Mouse (Mus musculus) cerebellum, adult 2 months (tissue): ENCODE results near the gene Gm3336.

Experiments used
- CTCF ChIP-seq: fragments of 200-500 bp; IDR thresholded peaks from 2 replicates; pipeline ENCODE4 v1.5.1; 2011; ENCODE audit warnings: low read depth, mild to moderate bottlenecking, control low read depth, low read length, moderate library complexity, borderline replicate concordance; ENCODE audit not compliant: insufficient read depth
- POLR2A ChIP-seq: fragments of 200-500 bp; IDR thresholded peaks from 2 replicates; pipeline ENCODE4 v1.6.1; 2011; ENCODE audit warnings: low read length, control low read depth, borderline replicate concordance; ENCODE audit not compliant: insufficient read depth

DNA sequence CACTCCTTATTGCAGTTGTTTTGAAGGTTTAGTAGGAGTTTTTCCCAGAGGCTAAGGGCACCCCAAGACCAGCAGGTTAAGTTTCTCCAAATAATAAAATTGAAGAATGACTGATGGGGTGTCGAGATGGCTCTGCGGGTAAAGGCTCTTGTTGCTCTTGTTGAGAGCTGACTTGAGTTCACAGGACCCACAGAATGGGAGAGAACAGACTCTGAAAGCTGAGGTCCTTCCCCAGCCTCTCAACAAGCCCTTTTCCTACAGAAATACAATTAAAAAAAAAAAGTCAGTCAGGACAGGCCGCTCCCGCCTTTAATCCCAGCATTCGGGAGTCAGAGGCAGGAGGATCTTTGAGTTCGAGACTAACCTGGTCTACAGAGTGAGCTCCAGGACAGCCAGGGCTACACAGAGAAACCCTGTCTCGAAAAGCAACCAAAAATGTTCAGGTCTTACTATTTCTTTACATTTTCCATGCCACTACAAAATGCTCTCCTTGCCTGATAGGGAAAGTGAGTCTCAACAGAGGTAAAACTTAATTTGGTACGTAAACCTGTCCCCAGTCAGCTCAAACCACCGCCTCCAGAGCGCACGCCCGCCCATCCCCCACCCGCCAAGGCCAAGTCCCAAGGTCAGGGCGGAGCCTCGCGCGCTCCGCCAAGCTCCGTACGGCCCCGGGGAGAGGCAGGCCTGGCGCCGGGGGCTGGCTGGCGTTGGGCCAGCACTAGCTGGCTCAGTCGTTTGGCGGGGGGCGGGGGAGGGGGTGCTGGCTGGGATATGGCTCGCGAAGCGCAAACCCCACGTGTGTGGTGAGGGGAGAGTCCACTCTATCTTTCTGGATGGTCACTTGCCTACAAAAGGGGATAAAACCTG lies 22.1 kb upstream of the Gm3336 start:
- peak; percentile 30; the same call in 1 of the 2 replicates for TF ChIP-seq POLR2A
- no peak for TF ChIP-seq CTCF
